Mouse (Mus musculus): ENCODE data around the gene Cox6b1.

The Cox6b1 gene

DNA sequence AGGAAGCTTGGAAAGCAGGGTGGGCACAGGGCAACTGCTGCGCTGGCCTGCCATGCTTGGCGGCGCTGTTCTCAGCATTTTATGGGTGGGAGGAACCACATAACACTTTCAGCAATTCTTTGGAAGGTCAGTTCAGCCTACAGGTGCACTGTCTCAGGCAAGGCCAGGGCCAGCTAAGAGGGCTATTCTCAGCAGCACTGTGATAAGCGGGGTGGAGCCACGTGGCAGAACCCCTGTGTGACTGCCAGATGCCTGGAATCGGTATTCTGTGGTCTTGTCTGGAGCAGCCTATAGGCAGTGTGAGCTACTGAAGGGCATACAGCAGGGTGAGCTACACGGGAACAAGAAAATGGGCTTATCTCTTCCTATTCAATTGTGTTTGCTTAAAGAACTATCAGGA, 15.9 kb downstream of the Cox6b1 start:
- no peak for DNase-seq (ENCODE audit: low spot score in 2 of 2)

- no peak for DNase-seq (ENCODE audit: low spot score in 2 of 2)
Measured at GRCm38 (mm10) chr7:30608476-30608875, 17.5 kb downstream of the Cox6b1 start.

GRCm38 (mm10) chr7:30607706-30608309, 18.1 kb downstream of the Cox6b1 start:
- DNase-seq (ENCODE audit: low spot score in 2 of 2): peak; percentile 32 to 65

GRCm38 (mm10) chr7:30604944-30605343, 21.0 kb downstream of the Cox6b1 start:
- DNase-seq (ENCODE audit: low spot score in 2 of 2): no peak

- DNase-seq (ENCODE audit: low spot score in 2 of 2): no peak
Measured at GRCm38 (mm10) chr7:30604424-30604823, 21.5 kb downstream of the Cox6b1 start.

GRCm38 (mm10) chr7:30602583-30602982, 23.4 kb downstream of the Cox6b1 start:
- DNase-seq (ENCODE audit: low spot score in 2 of 2): no peak

DNA sequence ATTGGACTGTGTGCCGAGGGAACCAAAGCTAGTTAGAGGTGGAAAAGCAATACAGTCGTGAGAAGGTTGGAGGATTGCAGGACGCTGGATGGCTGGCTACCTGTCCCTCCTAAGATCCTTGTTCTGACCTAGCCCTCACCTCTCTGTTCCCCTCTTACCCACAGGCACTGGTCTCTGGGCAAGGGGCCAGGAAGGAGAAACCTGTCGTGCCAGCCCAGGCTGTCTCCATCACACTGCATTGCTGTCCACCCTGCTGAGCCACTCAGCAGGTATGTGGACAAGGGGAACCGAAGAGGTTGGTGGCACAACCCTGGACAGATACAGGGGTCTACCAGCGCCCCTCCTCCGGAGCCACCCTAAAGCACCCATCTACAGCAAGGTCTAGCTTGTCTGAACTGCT, 25.3 kb downstream of the Cox6b1 start:
- no peak for DNase-seq (ENCODE audit: low spot score in 2 of 2)

- DNase-seq (ENCODE audit: low spot score in 2 of 2): peak; percentile 61 to 67
Measured at GRCm38 (mm10) chr7:30599933-30600353, 26.0 kb downstream of the Cox6b1 start.

- no peak for DNase-seq (ENCODE audit: low spot score in 2 of 2)
Measured at GRCm38 (mm10) chr7:30598786-30599185, 27.2 kb downstream of the Cox6b1 start, which contains the start of gene Zbtb32. Gene Zbtb32, minus strand, starts transcription at chr7:30598909.

DNA sequence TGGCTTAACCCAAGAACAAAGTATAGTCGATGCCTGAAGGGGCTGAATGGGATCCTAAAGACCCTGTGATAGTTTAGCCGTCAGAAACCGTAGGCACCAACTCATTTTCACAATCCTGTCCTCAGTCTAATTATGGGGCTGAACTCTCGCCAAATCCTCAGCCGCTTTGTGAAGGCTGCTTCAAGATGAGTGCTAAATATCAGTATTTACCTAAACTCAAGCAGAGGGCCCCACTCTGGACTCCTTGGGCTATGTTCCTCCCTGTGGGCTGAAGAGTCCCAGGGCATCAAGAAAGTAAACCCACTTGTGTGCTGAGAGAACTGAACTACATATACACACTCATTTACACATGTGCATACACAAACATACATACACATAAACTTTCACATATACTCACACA, 29.1 kb downstream of the Cox6b1 start:
- no peak for DNase-seq (ENCODE audit: low spot score in 2 of 2)

- no peak for DNase-seq (ENCODE audit: low spot score in 2 of 2)
Measured at GRCm38 (mm10) chr7:30596093-30596492, 29.9 kb downstream of the Cox6b1 start.

DNA sequence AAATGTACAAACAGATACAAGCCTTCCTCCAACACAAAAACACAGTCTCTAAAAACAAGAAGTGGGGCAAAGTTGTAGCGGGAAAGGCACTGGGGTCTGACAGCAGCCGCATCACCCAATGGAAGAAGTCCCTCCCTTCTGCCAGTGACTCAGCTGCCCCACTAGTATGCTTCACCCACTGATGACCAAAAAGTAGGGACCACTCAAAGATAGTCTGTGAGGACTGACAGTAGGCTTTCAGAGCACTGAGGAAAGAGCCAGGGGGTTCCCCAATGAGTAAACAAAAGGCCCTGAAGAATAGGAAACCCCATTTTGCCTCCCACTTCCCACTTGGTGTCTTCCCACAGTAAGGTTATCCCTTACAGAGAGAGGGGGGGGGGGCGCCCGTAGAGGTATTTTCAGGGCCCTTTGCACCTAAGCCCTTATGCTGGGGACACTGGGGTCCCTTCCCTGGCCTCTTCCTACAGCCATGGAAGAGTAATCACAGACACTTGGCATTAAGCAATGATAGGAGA, 31.4 kb downstream of the Cox6b1 start:
- no peak for DNase-seq (ENCODE audit: low spot score in 2 of 2)

GRCm38 (mm10) chr7:30593579-30594509, 32.1 kb downstream of the Cox6b1 start:
- DNase-seq (ENCODE audit: low spot score in 2 of 2): no peak

DNA sequence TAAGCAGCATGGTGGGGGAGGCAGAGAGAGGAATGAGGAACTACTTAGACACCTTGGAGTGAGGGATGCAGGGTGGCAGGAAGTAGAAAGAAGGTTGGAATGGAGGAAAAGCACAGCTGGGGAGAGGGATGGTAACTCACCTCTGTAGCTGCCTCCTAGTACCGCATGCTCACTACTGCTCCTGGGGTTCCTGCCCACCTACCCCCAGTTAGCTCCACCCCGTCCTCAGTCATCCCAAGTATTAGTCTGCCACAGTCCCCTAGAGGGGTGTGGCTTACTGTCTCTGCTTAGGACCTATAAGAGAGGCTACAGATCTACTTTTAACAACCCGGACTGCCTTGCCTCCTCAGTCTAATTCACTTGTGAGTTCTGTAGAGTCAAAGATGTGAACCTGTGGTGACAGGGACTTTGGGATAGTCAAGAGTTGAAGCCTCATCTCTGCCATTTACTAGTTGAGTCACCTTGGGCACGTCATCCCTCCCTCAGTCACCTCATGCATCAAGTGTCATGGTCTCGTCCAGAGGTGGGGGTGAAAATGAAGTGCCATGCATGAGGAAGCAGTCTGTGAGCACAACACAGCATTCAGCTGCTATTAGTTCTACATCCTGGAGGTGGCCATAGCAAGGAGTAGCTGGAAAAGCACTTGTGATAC, 33.1 kb downstream of the Cox6b1 start:
- no peak for DNase-seq (ENCODE audit: low spot score in 2 of 2)

DNA sequence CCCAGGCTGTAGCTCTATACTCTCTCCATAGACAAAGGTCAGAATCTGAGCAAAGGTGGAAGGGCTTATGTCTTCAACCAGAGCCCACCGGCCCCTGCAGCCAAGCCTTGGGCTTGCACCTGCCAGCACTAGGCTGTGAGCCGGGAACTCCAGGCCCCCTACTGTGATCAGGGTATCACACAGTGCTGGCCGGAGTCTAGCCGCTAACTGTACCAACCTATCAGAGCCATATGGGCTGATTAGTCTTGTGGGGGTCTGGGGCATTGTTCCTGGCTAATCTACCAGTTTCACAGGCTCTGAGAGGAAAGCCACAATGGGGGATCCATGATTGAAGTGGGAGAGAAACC, 34.4 kb downstream of the Cox6b1 start:
- DNase-seq (ENCODE audit: low spot score in 2 of 2): no peak

DNA sequence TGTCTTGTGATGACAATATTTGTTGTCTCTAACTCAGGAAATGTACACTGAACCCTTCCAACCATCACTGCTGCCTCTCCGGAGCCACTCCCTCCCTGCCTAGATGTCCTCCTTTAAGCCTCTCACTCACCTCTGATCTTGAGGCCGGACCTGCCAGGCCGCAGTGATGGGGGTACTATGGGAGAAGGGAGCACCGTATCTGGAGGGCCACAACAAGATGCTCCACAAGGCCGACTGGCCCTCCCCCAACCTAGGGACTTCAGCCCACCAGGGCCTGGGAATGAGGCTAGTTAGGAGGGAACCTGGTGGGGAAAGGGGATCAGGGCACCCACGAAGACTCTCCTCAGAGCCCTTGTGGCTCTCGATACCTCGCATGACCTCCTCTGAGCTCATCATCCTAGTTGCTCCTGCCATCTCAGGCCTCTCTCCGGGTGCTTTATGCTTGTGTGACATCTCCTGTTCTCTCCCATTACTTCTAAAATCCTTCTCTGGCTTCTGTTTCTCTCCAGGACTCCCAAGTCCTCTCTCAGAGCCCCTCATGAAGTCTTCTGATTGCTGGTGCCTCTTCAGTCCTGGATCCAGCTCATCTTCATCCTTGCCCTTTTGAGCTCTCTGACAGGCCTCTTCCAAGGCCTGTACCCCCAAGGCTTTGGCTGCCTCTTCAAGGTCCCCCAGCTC, 34.9 kb downstream of the Cox6b1 start:
- no peak for DNase-seq (ENCODE audit: low spot score in 2 of 2)

DNA sequence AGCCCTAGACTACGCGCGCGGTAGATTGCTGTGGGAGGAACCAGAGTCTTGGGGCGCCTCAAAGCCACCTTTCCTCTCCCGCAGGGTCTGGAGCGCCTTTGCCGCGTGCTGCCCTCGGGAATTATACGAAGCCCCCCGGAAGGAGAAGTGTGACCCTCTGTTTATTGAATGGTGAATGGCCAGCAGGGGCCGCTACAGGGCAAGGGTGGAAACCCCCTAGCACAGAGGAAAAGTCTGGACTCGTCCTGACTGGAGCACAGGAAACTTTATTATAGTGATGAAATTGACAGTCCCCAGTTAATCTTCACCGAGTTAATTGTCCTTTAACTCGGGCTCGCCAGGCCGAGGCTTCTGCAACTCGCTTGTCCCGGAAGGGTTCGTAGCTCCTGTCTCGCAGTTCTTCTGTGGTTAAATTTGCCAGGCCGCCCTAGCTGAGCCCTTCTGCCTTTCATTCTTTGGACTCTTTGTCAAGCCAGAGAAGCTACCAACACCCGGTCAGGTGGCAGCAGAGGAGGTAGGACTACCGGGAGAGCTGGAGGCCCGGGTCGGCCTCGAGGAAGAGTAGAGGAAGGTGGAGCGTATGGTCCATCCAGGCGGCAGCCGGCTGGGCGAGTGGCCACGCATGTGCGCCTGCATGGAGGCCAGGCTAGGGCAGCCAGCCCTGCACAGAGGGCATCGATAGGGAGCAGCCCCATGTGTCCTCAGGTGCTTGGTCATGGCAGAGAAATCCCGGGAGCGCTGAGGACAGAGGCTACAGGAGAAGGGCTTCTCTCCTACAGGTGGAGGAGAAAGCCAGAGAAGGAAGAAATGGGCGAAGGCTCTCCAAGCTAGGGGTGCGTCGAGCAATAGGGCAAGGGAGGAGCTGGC, 36.3 kb downstream of the Cox6b1 start:
- DNase-seq (ENCODE audit: low spot score in 2 of 2): peak; percentile 69 to 79

DNA sequence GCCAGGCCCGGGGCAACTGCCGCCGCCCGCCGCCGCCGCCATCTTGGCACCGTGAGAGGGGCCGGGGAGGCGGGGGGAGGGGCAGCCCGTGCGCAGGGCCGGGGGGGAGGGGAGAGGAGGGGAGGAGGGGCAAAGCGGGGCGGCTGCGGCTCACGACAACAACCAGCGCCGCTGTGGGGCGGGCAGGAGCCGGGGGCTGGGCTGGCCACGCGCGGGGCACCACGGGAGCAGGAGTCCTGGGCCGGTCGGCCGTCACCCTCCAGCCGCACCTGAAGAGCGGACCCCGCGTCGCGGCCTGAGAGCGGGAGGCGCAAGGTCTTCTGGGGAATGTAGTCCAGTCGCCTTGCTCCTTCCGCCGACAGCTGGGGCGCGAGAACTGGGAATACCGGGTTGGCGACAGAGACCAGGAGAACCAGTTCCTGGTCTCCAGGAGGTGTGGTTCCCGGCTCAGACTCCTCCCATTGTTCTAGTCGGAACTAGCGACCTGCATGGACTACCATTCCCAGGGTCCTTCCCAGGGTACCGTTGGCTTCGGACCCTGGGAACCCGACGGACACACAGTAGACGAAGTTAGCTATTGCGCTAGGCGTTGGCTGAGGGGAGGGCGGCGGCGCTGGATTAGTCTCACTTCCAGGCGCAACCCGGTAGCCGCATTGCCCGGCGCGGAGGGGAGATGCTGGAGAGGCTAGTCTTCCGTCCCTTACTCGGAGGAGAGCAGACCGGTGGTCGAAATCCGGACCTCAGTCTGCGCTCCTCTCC, 37.1 kb downstream of the Cox6b1 start, which contains the start of gene Kmt2b:
Gene Kmt2b, minus strand, starts transcription at position 51 of the 759 bp plus-strand sequence.
- DNase-seq (ENCODE audit: low spot score in 2 of 2): peak; percentile 90 to 92

- DNase-seq (ENCODE audit: low spot score in 2 of 2): peak; percentile 29 to 47
Measured at GRCm38 (mm10) chr7:30587842-30588667, 37.9 kb downstream of the Cox6b1 start.

Data from spleen, postnatal 14 days (tissue).